Mouse (Mus musculus) lung, embryonic 14.5 days (tissue): ENCODE measurements around the gene Slc15a5. TPM values are rescaled to one million over a fixed set of nuclear protein-coding genes. Genes with fewer than 3 reads are reported as not detected.
"Not testable (repeated sequence)": the region's sequence is repeated elsewhere in the genome, so short reads cannot be mapped to it uniquely, and the experiment has no call there.

Source experiments
- ATAC-seq: fragments of 200-750 bp; cut with Nextera tagmentation; 2 replicates; pipeline ENCODE4 v1.8.0; 2017; ENCODE audit warnings: mild to moderate bottlenecking, moderate TSS enrichment, moderate library complexity; ENCODE audit not compliant: insufficient read depth
- DNase-seq: peaks from one replicate; pipeline ENCODE4 v3.0.0-alpha.2; 2015
- H3K27ac ChIP-seq: fragments of 300-500 bp; sonication (generic); 2 replicates; pipeline ENCODE4 v1.5.1; 2014; ENCODE audit warnings: low read depth, mild to moderate bottlenecking, moderate library complexity
- H3K27me3 ChIP-seq: fragments of 300-500 bp; sonication (generic); 2 replicates; pipeline ENCODE4 v1.6.1; 2014; ENCODE audit warnings: low read length, control low read depth; ENCODE audit not compliant: insufficient read depth
- H3K36me3 ChIP-seq: fragments of 300-500 bp; sonication (generic); 2 replicates; pipeline ENCODE4 v1.6.1; 2014; ENCODE audit warnings: control low read depth; ENCODE audit not compliant: insufficient read depth
- H3K4me1 ChIP-seq: fragments of 300-500 bp; sonication (generic); 2 replicates; pipeline ENCODE4 v1.6.1; 2014; ENCODE audit warnings: antibody characterized with exemption, control low read depth; ENCODE audit not compliant: insufficient read depth
- H3K4me2 ChIP-seq: fragments of 300-500 bp; sonication (generic); 2 replicates; pipeline ENCODE4 v1.6.1; 2014; ENCODE audit warnings: mild to moderate bottlenecking
- H3K4me3 ChIP-seq: fragments of 300-500 bp; sonication (generic); 2 replicates; pipeline ENCODE4 v1.5.1; 2014; ENCODE audit warnings: low read depth, low read length
- H3K9ac ChIP-seq: fragments of 300-500 bp; sonication (generic); 2 replicates; pipeline ENCODE4 v1.6.1; 2014
- H3K9me3 ChIP-seq: fragments of 300-500 bp; sonication (generic); 2 replicates; pipeline ENCODE4 v1.6.1; 2016; ENCODE audit warnings: low read depth, low read length, control low read depth
- CTCF ChIP-seq: IDR thresholded peaks from 2 replicates; pipeline ENCODE4 v1.5.1; 2016; ENCODE audit warnings: antibody characterized with exemption, low read depth
- WGBS: fragments of 180-500 bp; shearing (Covaris S2); extraction: QIAGEN DNeasy Blood & Tissue Kit; methylation state at CpG from one replicate; pipeline ENCODE4 v1.1.7; 2014; 5-methylcytosine and 5-hydroxymethylcytosine counted together
- polyA plus RNA-seq: library from polyadenylated mRNA; unstranded; fragments of >200 nt; fragmentation: Nextera tagmentation; extraction: Ambion mirVana; gene quantifications from 2 replicates; pipeline ENCODE4 v1.2.1, GENCODE M21; 2014

Slc15a5 gene
- polyA plus RNA-seq, 1 experiment from 2014 or later, result not detected

GRCm38 (mm10) chr6:138095060-138095459 is 15.3 kb upstream of the Slc15a5 start:
- Histone ChIP-seq H3K36me3 (no peaks in the 10 kb centered on the region), H3K9ac (no peak overlapping the region), H3K27me3 (no peaks in the 10 kb centered on the region), H3K4me2 (no peak overlapping the region), H3K4me1 (no peaks in the 10 kb centered on the region), H3K27ac (no peak overlapping the region), H3K4me3 (no peak overlapping the region), H3K9me3 (no peaks in the 10 kb centered on the region)
- ATAC-seq (no peak), DNase-seq (no peak)
- WGBS, result 74% methylated on average over 3 of the region's 3 CpGs
- no peak for TF ChIP-seq CTCF

GRCm38 (mm10) chr6:138092432-138092831 is 12.7 kb upstream of the Slc15a5 start:
- no peak for DNase-seq
- no peaks in the 10 kb centered on the region for H3K9me3 ChIP-seq
- no peak overlapping the region for H3K4me3 ChIP-seq
- H3K9ac ChIP-seq, result no peak overlapping the region
- no peaks in the 10 kb centered on the region for H3K4me1 ChIP-seq
- no peak overlapping the region for H3K27ac ChIP-seq
- no peak for TF ChIP-seq CTCF
- ATAC-seq, result no peak
- H3K36me3 ChIP-seq, result no peaks in the 10 kb centered on the region
- no peak overlapping the region for H3K4me2 ChIP-seq
- H3K27me3 ChIP-seq, result no peaks in the 10 kb centered on the region
- 80% methylated on average over 7 of the region's 7 CpGs for WGBS

- 46% methylated on average over 8 of the region's 8 CpGs for WGBS
- DNase-seq (no peak), ATAC-seq (no peak)
- no peak for TF ChIP-seq CTCF
- H3K36me3 ChIP-seq, result no peaks in the 10 kb centered on the region
- no peak overlapping the region for H3K4me2 ChIP-seq
- no peaks in the 10 kb centered on the region for H3K27me3 ChIP-seq
- H3K9ac ChIP-seq, result no peak overlapping the region
- H3K27ac ChIP-seq, result no peak overlapping the region
- H3K4me3 ChIP-seq, result no peak overlapping the region
- no peaks in the 10 kb centered on the region for H3K9me3 ChIP-seq
- no peaks in the 10 kb centered on the region for H3K4me1 ChIP-seq
These were observed 9.4 kb upstream of the Slc15a5 start for GRCm38 (mm10) chr6:138089084-138089483.

GRCm38 (mm10) chr6:138086421-138086820 is 6.7 kb upstream of the Slc15a5 start:
- H3K4me3 ChIP-seq, H3K9me3 ChIP-seq, ATAC-seq, H3K36me3 ChIP-seq, H3K4me2 ChIP-seq, DNase-seq, H3K4me1 ChIP-seq, H3K27me3 ChIP-seq, H3K9ac ChIP-seq, H3K27ac ChIP-seq: not testable (repeated sequence)

- no peak overlapping the region for H3K4me3 ChIP-seq
- no peak for ATAC-seq
- 81% methylated on average over 6 of the region's 6 CpGs for WGBS
- H3K9me3 ChIP-seq, result no peaks in the 10 kb centered on the region
- H3K27me3 ChIP-seq, result no peaks in the 10 kb centered on the region
- no peak for DNase-seq
- H3K4me1 ChIP-seq, result no peaks in the 10 kb centered on the region
- no peak overlapping the region for H3K4me2 ChIP-seq
- no peak for TF ChIP-seq CTCF
- no peak overlapping the region for H3K27ac ChIP-seq
- H3K9ac ChIP-seq, result no peak overlapping the region
- H3K36me3 ChIP-seq, result no peaks in the 10 kb centered on the region
These were observed 1.2 kb upstream of the Slc15a5 start for GRCm38 (mm10) chr6:138080778-138081549.

- Histone ChIP-seq H3K9ac (no peak overlapping the region), H3K36me3 (no peaks in the 10 kb centered on the region), H3K4me1 (no peaks in the 10 kb centered on the region), H3K9me3 (no peaks in the 10 kb centered on the region), H3K4me2 (no peak overlapping the region), H3K4me3 (no peak overlapping the region), H3K27ac (no peak overlapping the region), H3K27me3 (no peaks in the 10 kb centered on the region)
- no peak for TF ChIP-seq CTCF
- WGBS, result 55% methylated on average over 5 of the region's 5 CpGs
- DNase-seq (no peak), ATAC-seq (no peak)
These were observed 1.9 kb downstream of the Slc15a5 start for GRCm38 (mm10) chr6:138077681-138078439.

GRCm38 (mm10) chr6:138075723-138076122 is 4.0 kb downstream of the Slc15a5 start:
- ATAC-seq (no peak), DNase-seq (no peak)
- WGBS, result 85% methylated on average over 1 of the region's 1 CpGs
- no peaks in the 10 kb centered on the region for H3K9me3 ChIP-seq
- H3K27me3 ChIP-seq, result no peaks in the 10 kb centered on the region
- H3K4me2 ChIP-seq, result no peak overlapping the region
- H3K4me3 ChIP-seq, result no peak overlapping the region
- no peaks in the 10 kb centered on the region for H3K4me1 ChIP-seq
- H3K36me3 ChIP-seq, result no peaks in the 10 kb centered on the region
- TF ChIP-seq CTCF, result no peak
- H3K9ac ChIP-seq, result no peak overlapping the region
- H3K27ac ChIP-seq, result no peak overlapping the region
